Mouse (Mus musculus): Measurements from ENCODE around the gene Olfr937.

The Olfr937 gene

DNA sequence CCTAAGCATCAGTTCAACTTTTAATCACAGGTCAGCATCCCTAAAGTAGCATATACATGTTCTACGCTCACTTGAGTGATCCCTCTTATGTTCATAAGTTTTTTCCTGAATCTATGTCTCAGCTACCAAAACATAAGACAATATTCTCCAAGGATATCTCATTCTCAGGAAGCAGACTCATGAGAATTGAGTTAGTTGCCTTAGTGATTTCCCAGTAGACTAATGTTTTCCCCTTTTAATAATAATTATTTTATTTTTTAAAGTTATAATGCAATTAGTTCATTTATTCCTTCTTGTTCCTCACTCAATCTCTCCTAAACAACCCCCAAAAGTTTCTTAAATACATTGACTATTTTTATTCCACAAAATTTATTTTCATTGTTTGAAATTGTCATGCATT lies at the start of gene Olfr937:
Olfr937 (minus strand) TSS at position 101 of the 400 bp plus-strand sequence.
- DNase-seq: no peak

DNA sequence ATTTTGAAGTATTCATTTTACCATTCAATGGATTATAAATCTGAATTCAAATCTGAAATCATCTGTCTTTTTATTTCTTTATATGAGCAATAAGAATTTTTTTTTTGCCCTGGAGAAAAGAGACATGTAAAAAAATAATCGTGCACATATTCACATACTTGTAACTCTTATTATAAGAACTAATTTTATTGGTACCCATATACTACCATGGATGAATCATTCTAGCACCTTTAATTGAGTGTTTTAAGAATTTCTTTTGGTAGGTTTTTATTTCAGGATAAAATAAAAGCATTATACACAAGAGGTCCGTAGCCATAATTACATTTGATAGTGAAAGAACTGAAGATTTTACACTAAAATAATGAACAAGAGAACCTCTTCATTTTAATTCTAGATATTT lies 14.0 kb upstream of the Olfr937 start, which contains the start of gene Olfr938:
Olfr938 (minus strand) TSS at position 101 of the 400 bp plus-strand sequence.
- no peak for DNase-seq

DNA sequence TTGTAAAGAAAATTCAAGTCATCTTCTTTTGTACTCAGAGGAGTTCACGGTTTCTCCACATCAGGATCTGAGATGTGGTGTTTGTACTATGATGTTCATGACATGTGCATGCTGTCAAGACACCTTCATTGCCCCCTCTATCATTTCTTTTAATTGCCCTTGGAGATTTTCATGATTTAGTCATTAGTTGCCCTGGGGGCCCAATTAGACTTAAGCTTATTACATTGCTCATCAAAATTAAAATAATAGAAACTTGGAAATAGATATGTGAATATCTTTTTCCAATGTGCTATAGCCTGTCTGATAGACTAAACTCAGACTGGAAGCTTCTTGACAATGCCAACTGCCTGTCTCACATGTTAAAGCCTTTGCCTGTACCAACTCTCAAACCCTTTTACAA lies 41.5 kb downstream of the Olfr937 start, which contains the start of gene Olfr146:
Olfr146 (minus strand) TSS at position 101 of the 400 bp plus-strand sequence.
- DNase-seq: no peak
